Mouse (Mus musculus) liver (tissue): ENCODE results near the gene Dhfr.

Experiments
- DNase-seq: peaks from one replicate; pipeline ENCODE4 v3.0.0-alpha.2; 2020; ENCODE audit warnings: mixed read lengths

The Dhfr gene

GRCm38 (mm10) chr13:92393047-92393661 is 38.6 kb downstream of the Dhfr start:
- no peak for DNase-seq

- no peak for DNase-seq
Measured at GRCm38 (mm10) chr13:92398491-92399384, 44.2 kb downstream of the Dhfr start.

DNA sequence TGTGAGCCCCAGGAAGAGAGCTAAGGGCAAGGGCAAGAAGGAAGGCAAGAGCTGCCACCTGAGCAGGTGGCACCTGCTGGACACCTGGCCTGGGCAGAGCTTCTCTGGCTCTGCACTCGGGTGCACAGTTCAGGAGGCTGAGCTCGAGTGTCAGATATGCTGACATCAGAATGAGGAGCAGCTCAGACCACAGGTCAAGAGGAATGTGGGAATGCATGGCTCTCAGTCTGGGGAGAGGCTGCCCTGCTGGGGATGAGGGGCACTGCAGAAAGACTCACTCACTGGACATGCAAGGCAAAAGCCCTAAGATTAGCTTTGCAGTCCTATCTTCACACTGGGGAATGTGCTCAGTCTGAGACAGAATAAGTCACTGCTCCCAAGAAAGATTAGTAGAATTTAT is 47.5 kb downstream of the Dhfr start:
- no peak for DNase-seq

- DNase-seq: no peak
Measured at GRCm38 (mm10) chr13:92403496-92403895, 49.0 kb downstream of the Dhfr start.

DNA sequence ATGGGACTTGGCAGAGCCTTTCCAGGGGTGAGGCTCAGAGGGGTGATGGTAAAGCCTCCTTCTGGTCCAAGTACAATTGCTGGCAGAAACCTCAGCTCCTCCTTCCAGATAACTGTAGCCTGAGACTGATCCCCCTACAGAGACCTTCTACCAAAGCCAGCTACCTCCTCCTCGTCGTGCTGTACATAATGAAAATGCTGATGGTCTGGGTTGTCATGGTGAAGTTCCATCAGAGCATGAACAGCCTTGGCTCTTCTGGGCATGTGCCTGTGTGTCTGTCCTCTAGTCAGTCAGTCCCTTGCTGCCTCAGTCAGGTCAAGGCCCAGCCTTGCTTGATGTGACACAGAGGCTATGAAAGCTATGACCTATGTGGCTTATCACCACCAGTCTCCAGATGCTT is 56.0 kb downstream of the Dhfr start:
- no peak for DNase-seq

DNA sequence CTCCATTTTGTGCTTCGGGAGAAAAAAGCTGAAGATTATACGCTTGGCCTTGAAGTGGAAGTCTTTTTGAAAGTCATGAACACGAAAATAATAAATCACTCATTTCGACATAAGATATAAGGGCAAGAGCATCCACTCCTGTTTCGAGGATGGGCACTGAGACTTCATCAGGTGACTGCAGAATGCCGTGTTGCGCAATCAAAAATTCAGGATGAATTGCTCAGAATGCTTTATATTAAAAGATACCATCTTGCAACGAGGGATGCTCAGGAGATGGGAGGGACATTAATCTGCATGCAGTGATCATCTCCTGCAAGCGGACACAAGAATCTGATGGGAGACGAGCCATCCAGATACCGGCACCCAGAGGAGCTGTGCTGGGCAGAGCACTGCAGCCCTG is 65.1 kb downstream of the Dhfr start:
- no peak for DNase-seq

DNA sequence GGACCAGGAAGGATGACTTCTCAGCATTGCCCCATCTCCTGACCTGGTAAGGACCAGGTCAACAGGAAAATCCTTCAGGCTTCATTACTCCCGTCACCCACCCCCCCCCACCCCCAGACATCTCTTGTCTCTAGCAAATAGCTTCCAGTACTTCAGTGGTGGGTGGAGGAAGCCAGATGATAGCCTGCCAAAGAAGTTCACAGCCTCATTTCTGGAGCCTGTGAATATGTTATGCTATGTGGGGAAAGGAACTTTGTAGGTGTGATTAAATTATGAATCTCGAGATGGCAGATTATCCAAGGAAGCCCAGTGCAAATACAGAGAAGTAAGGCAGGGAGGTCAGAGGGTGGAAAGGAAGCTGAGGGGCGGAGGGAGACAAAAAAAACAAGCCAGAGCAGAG is 69.2 kb downstream of the Dhfr start:
- DNase-seq: no peak

- DNase-seq: peak; percentile 38
Measured at GRCm38 (mm10) chr13:92425758-92426264, 71.3 kb downstream of the Dhfr start, which contains the start of gene Ankrd34b. Ankrd34b (plus strand) TSS chr13:92425896.

GRCm38 (mm10) chr13:92426294-92427051 is 71.9 kb downstream of the Dhfr start:
- no peak for DNase-seq

GRCm38 (mm10) chr13:92427351-92427855 is 72.9 kb downstream of the Dhfr start:
- DNase-seq: no peak
